Mouse (Mus musculus): ENCODE results near the gene Gm6034.

DNA sequence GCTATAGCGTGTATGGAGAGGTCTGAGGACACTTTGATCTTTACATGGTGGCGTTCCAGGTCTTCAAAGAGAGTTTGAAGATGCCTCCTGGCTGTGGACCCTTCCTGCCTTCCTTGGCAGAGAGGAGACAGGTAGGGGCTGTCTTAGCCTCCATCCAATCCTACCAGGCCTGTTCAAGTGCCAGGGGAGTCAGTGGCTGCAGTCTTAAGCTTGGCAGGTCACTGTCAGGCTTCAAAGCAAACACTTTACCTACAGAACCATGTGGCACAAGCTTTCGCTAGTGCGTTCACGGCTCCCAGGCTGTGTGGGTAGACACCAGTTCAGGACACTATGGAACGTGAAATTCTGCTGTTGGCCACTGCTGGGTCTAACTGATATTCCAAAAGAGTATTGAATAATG lies 19.8 kb upstream of the Gm6034 start:
- TF ChIP-seq CTCF (IDR thresholded peaks at IDR 0.05; ENCODE audit: control insufficient read depth, insufficient read depth, low read length) (no peak), POLR2A (IDR thresholded peaks at IDR 0.05; ENCODE audit: borderline replicate concordance, control insufficient read depth, low read depth, low read length) (no peak)
